Mouse (Mus musculus) olfactory bulb, adult 2 months (tissue): Measurements from ENCODE around the gene Mep1a.

ENCODE experiments used
- CTCF ChIP-seq: fragments of 200-500 bp; IDR thresholded peaks from 2 replicates; pipeline ENCODE4 v1.5.1; 2012; ENCODE audit warnings: low read depth, mild to moderate bottlenecking, low read length, moderate library complexity; ENCODE audit not compliant: insufficient read depth
- POLR2A ChIP-seq: fragments of 200-500 bp; IDR thresholded peaks from 2 replicates; pipeline ENCODE4 v1.6.1; 2012; ENCODE audit warnings: mild to moderate bottlenecking, low read depth, low read length, moderate library complexity; ENCODE audit not compliant: insufficient read depth

GRCm38 (mm10) chr17:43474775-43475174, 27.8 kb downstream of the Mep1a start:
- TF ChIP-seq CTCF = no peak
- no peak for TF ChIP-seq POLR2A
